Mouse (Mus musculus) spleen, adult 2 months (tissue): ENCODE data around the gene Tpgs1.

Experiments used
- CTCF ChIP-seq: fragments of 200-500 bp; IDR thresholded peaks from 2 replicates; pipeline ENCODE4 v1.5.1; 2011; ENCODE audit warnings: mild to moderate bottlenecking, inconsistent platforms; ENCODE audit not compliant: insufficient read depth, insufficient read length, insufficient replicate concordance; ENCODE audit errors: extremely low read depth
- POLR2A ChIP-seq: fragments of 200-500 bp; IDR thresholded peaks from 2 replicates; pipeline ENCODE4 v1.6.1; 2011; ENCODE audit warnings: low read depth, low read length, inconsistent platforms

DNA sequence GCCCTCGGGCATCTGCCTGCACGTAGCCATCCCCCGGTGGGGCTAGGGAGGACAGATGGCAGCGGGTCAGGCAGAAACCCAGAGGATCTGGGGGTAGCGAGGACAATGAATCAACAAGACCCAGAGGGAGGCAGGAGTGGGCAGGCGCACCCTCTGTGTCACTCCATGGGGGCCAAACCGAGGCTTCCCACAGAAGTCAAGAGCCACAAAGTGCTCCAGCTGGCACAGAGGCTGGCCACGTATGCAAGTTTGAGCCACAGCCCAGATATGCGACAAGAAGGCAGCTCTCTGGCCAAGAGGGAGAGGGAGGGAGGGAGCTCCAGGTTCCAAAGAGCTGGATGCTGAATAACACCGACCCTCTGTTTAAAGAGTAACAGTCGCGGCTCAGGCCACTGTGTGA lies 45.2 kb upstream of the Tpgs1 start:
- TF ChIP-seq CTCF (no peak), POLR2A (no peak)
